Mouse (Mus musculus) gastrocnemius, postnatal 4 days (tissue): ENCODE measurements at regions not wholly inside any gene's neighbourhood (a gene's known extent, or its start where the extent isn't known, plus 50 kb on each side); places are given as distances from the start of the nearest gene placed in this dataset.

Experiments
- DNase-seq, 2 experiments: peaks; one replicate each; pipeline ENCODE4 v3.0.0; 2021 to 2022; ENCODE audit warnings: low spot score in 2 of 2, mixed read lengths in 2 of 2

GRCm38 (mm10) chr16:25087741-25088648 lies 198.6 kb upstream of the Tprg start:
- DNase-seq: no peak

- DNase-seq: no peak
These were observed 198.0 kb upstream of the Tprg start for GRCm38 (mm10) chr16:25088649-25089019.

- no peak for DNase-seq
These were observed 182.5 kb upstream of the Tprg start for GRCm38 (mm10) chr16:25104165-25104564.

GRCm38 (mm10) chr16:25104603-25105002 lies 182.0 kb upstream of the Tprg start:
- DNase-seq: no peak

GRCm38 (mm10) chr16:25140164-25140563 lies 146.5 kb upstream of the Tprg start:
- peak in 1 of 2 experiments; percentile 12 for DNase-seq

GRCm38 (mm10) chr16:25147486-25147885 lies 139.1 kb upstream of the Tprg start:
- no peak for DNase-seq

GRCm38 (mm10) chr16:25149186-25149585 lies 137.4 kb upstream of the Tprg start:
- DNase-seq: no peak

- DNase-seq: no peak
These were observed 109.7 kb upstream of the Tprg start for GRCm38 (mm10) chr16:25176870-25177269.

- DNase-seq: no peak
These were observed 108.6 kb upstream of the Tprg start for GRCm38 (mm10) chr16:25178055-25178454.

GRCm38 (mm10) chr16:25181939-25182338 lies 104.7 kb upstream of the Tprg start:
- DNase-seq: no peak

GRCm38 (mm10) chr16:25197079-25197478 lies 89.5 kb upstream of the Tprg start:
- no peak for DNase-seq

GRCm38 (mm10) chr16:25198844-25199243 lies 87.8 kb upstream of the Tprg start:
- DNase-seq: no peak

GRCm38 (mm10) chr16:25199984-25200383 lies 86.6 kb upstream of the Tprg start:
- DNase-seq: no peak

GRCm38 (mm10) chr16:25201094-25201770 lies 85.4 kb upstream of the Tprg start:
- DNase-seq: no peak

- no peak for DNase-seq
These were observed 73.4 kb upstream of the Tprg start for GRCm38 (mm10) chr16:25213250-25213649.

GRCm38 (mm10) chr16:25220552-25220951 lies 66.1 kb upstream of the Tprg start:
- DNase-seq: no peak

GRCm38 (mm10) chr16:25224801-25225200 lies 61.8 kb upstream of the Tprg start:
- DNase-seq: no peak
